Mouse (Mus musculus) kidney, adult 10 weeks (tissue): ENCODE results near the gene Snrnp40. TPM values are rescaled to one million over a fixed set of nuclear protein-coding genes. Genes with fewer than 3 reads are reported as not detected.

Source experiments
- polyA plus RNA-seq: library from polyadenylated mRNA; stranded (reverse); fragments of 350-450 nt; fragmentation: Illumina TruSeq; extraction: RNeasy Lipid Tissue Mini Kit (QIAGEN cat#74804); gene quantifications from one replicate; pipeline ENCODE4 v1.2.3, GENCODE M21; 2014; ENCODE audit warnings: low read depth, low replicate concordance

The Snrnp40 gene
- 9.0 TPM for polyA plus RNA-seq

DNA sequence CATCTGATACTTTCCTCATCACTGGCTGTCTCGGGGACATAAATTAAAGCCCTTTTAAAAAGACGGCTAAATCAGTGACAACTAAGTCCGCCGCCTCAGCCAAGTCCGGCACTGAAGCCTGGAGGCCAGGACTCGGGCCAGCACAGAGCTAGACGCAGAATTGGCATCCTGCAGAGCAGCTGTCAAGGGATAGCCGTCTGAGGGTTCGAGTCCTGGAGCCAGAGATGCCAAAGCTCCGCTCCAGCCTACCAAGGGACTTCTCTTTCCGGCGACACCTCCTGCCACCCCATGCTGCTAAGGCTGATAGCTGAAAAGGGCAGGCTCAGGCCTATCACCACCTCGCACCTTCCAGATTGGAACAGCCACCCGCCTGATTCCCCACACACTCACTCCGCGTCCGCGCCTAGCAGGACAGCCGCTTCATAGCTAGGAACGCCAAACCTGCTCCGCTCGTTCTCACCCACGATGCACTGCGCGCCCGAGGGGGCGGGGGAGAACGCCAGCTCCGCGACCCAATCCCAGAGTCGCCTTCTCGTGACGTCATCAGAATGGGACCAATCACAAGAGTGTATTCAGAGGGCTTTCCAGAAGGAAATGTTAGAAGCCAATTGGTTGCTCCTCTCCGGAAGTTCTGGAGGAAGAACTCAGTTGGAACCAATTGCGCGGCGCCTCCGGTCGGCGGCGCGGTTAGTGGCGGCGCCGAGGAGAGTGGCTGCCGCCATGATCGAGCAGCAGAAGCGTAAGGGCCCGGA, at the start of gene Snrnp40, which contains the start of gene Zcchc17:
Gene Snrnp40, plus strand, starts transcription at position 647 of the 752 bp plus-strand sequence.
Gene Zcchc17, minus strand, starts transcription at position 458 of the 752 bp plus-strand sequence.

Other genes with a start within 250 kb of the Snrnp40 start
- not detected for gene Hcrtr1, start 220.8 kb upstream of the Snrnp40 start, polyA plus RNA-seq
- gene Tinagl1, start 185.0 kb upstream of the Snrnp40 start, polyA plus RNA-seq: 5.8 TPM
- gene Gm853, start 137.7 kb upstream of the Snrnp40 start, polyA plus RNA-seq: 15.9 TPM
- gene Serinc2, start 80.9 kb upstream of the Snrnp40 start, polyA plus RNA-seq: 0.85 TPM
- 31.2 TPM for gene Fabp3, start 51.5 kb upstream of the Snrnp40 start, polyA plus RNA-seq
- gene Gm10570, start 51.5 kb upstream of the Snrnp40 start, polyA plus RNA-seq: not detected
- 32.7 TPM for gene Zcchc17, start 189 bp upstream of the Snrnp40 start, polyA plus RNA-seq
- not detected for gene Nkain1, start 214.0 kb downstream of the Snrnp40 start, polyA plus RNA-seq